Mouse (Mus musculus) liver, embryonic 14.5 days (tissue): ENCODE data around the gene Gnptab.

ENCODE experiments used
- CTCF ChIP-seq: IDR thresholded peaks from 2 replicates; pipeline ENCODE4 v1.5.1; 2016; ENCODE audit warnings: antibody characterized with exemption, low read depth, control low read depth
- EP300 ChIP-seq: IDR thresholded peaks from 2 replicates; pipeline ENCODE4 v1.6.1; 2016; ENCODE audit warnings: antibody characterized with exemption, low read depth

DNA sequence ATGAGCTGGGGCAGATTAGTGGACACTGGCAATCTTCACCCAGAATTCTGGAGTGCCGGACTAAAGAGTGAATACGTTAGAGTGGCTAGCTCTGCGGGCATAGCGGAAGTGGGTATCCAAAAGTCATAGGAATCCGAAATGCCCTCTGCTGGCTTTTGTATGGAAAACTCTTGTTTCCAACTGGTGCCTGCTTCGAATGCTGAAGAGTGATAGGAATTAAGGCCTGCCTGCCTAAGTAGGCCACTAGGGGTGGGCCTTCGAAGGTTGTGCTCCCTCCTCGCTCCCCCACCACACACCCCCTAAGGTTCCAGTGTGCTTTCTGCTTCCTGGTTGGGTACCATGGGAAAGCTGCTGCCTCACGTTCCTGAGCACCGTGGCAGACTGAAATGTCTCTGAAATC is 3.9 kb upstream of the Gnptab start:
- no peak for TF ChIP-seq CTCF
- no peak for TF ChIP-seq EP300
